Mouse (Mus musculus) megakaryocyte, embryonic 14.5 days (primary cell): ENCODE measurements around the gene Tspan8.

Experiments
- FLI1 ChIP-seq: IDR thresholded peaks from 2 replicates; pipeline ENCODE4 v1.6.1; 2012; ENCODE audit warnings: low read length, inconsistent platforms, mixed read lengths
- GATA1 ChIP-seq: IDR thresholded peaks from 3 replicates; pipeline ENCODE4 v1.6.1; 2012; ENCODE audit warnings: mixed read lengths, low read length, inconsistent platforms, borderline replicate concordance

GRCm38 (mm10) chr10:115846930-115847329, 30.3 kb downstream of the Tspan8 start:
- TF ChIP-seq GATA1 = no peak
- no peak for TF ChIP-seq FLI1
